Mouse (Mus musculus) intestine, embryonic 16.5 days (tissue): Measurements from ENCODE around the gene Lrrc73. TPM values are rescaled to one million over a fixed set of nuclear protein-coding genes. Genes with fewer than 3 reads are reported as not detected.
A peak's percentile ranks its signal among the peaks of the same experiment; 100 is the strongest.

Source experiments
- ATAC-seq: fragments of 200-750 bp; cut with Nextera tagmentation; 2 replicates; pipeline ENCODE4 v1.8.0; 2017; ENCODE audit warnings: moderate TSS enrichment, moderate library complexity
- H3K27ac ChIP-seq: fragments of 300-500 bp; sonication (generic); 2 replicates; pipeline ENCODE4 v1.5.1; 2014; ENCODE audit warnings: mild to moderate bottlenecking, low read length
- H3K27me3 ChIP-seq: fragments of 300-500 bp; sonication (generic); replicated peaks from 2 replicates; pipeline ENCODE4 v1.6.1; 2014; ENCODE audit warnings: low read length, control low read depth, mixed read lengths; ENCODE audit not compliant: control insufficient read depth, insufficient read depth
- H3K36me3 ChIP-seq: fragments of 300-500 bp; sonication (generic); 2 replicates; pipeline ENCODE4 v1.6.1; 2014; ENCODE audit warnings: low read length, control low read depth; ENCODE audit not compliant: control insufficient read depth, insufficient read depth
- H3K4me1 ChIP-seq: fragments of 300-500 bp; sonication (generic); 2 replicates; pipeline ENCODE4 v1.6.1; 2014; ENCODE audit warnings: low read length, control low read depth, mixed read lengths; ENCODE audit not compliant: control insufficient read depth, insufficient read depth
- H3K4me2 ChIP-seq: fragments of 300-500 bp; sonication (generic); 2 replicates; pipeline ENCODE4 v1.6.1; 2014; ENCODE audit warnings: low read depth, low read length, control low read depth
- H3K4me3 ChIP-seq: fragments of 300-500 bp; sonication (generic); 2 replicates; pipeline ENCODE4 v1.5.1; 2014; ENCODE audit warnings: mild to moderate bottlenecking, low read length
- H3K9ac ChIP-seq: fragments of 300-500 bp; sonication (generic); 2 replicates; pipeline ENCODE4 v1.6.1; 2014; ENCODE audit warnings: low read depth, low read length
- H3K9me3 ChIP-seq: fragments of 300-500 bp; sonication (generic); 2 replicates; pipeline ENCODE4 v1.6.1; 2016; ENCODE audit warnings: low read length, control low read depth; ENCODE audit not compliant: control insufficient read depth
- WGBS: fragments of 180-500 bp; shearing (Covaris S2); extraction: QIAGEN DNeasy Blood & Tissue Kit; methylation state at CpG from one replicate; pipeline ENCODE4 v1.1.7; 2014; 5-methylcytosine and 5-hydroxymethylcytosine counted together
- polyA plus RNA-seq: library from polyadenylated mRNA; unstranded; fragments of >200 nt; fragmentation: Nextera tagmentation; extraction: Ambion mirVana; gene quantifications from 2 replicates; pipeline ENCODE4 v1.2.1, GENCODE M21; 2015

Lrrc73 gene
- polyA plus RNA-seq, 1 experiment from 2014 or later: 0.75 TPM

DNA sequence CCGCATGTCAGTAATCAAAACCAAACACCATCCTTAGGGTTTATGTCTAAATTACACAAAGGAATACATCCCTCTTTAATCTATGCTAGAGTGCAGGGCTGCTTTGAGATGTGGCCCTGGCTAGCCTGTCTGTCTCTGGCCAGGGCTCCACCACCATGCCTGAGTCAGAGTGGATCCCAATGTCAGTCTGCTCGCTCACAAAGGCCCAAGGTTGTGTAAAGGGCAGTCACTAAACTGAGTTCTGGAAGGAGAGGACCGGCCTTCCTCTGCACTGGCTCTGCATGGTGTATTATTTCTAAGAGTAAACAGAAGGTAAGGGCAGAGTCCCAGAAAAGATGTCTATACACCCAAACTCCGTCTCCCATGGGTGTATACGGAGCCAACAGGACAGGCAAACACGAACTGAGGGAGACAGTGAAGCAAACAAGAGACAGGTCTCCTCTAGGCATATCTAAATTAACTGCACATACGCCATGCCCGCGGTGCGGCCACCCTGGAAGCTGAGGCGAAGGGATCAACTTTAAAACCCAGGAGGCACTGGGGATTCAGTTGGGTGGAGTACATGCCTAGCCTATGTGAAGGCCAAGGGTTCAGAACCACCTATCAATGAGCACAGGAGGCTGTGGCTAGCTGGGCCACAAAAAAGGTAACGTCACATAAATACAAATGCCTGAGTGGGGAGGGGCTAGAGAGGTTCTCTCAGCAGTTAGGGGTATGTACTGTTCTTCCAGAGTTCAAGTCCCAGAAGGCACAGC, 24.9 kb downstream of the Lrrc73 start:
- WGBS: 88% methylated on average over 12 of the region's 12 CpGs
- Histone ChIP-seq H3K4me1 (peaks cover 12% of the 10 kb centered on the region), H3K9ac (no peak overlapping the region), H3K4me2 (no peak overlapping the region), H3K27me3 (no peaks in the 10 kb centered on the region), H3K4me3 (no peak overlapping the region), H3K36me3 (peaks cover 2% of the 10 kb centered on the region; the same call in 1 of the 2 replicates), H3K27ac (no peak overlapping the region), H3K9me3 (no peaks in the 10 kb centered on the region)
- ATAC-seq: no peak

DNA sequence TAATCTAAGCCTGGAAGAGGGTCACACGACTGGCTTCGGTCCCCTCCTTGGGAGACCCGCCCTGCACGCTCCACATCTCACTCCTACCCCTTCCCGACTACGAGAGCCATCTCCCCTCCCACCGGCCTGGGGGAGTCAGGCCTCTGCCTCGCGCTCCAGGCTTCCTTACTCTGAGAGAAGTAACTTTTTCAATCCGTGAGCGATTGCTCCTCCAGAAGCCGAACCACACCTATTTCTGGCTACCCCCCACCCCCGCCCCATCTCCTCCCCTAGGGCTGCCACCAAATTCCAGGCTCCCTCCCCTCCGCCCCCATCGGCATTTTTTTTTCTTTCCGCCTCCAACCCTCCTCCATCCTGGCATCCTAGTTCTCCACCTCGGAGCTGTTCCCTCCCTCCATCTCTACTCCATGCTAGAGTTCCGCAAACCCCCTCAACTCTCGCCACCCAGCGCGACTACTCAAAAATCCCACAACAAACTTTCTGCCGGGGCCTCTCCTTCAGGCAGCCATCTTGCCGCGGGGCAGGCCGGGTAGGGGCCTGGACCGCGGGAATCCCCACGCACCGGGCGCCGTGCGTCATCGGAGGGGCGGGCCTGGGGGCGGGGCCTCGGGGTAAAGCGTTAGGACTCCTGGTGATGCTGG, 29.3 kb downstream of the Lrrc73 start, which contains the start of gene Tjap1:
Gene Tjap1 (minus strand): TSS at position 544 of the 641 bp plus-strand sequence.
- Histone ChIP-seq H3K4me2 (peak within 1 kb of the TSS; percentile 78), H3K9me3 (no peaks in the 10 kb centered on the region), H3K9ac (peak within 1 kb of the TSS; percentile 84), H3K36me3 (no peaks in the 10 kb centered on the region; the same call in 1 of the 2 replicates), H3K4me3 (peak within 1 kb of the TSS; percentile 72), H3K4me1 (peaks cover 15% of the 10 kb centered on the region), H3K27ac (peak within 1 kb of the TSS; percentile 80), H3K27me3 (no peaks in the 10 kb centered on the region)
- 1% methylated on average over 37 of the region's 37 CpGs for WGBS
- peak; percentile 97 for ATAC-seq

DNA sequence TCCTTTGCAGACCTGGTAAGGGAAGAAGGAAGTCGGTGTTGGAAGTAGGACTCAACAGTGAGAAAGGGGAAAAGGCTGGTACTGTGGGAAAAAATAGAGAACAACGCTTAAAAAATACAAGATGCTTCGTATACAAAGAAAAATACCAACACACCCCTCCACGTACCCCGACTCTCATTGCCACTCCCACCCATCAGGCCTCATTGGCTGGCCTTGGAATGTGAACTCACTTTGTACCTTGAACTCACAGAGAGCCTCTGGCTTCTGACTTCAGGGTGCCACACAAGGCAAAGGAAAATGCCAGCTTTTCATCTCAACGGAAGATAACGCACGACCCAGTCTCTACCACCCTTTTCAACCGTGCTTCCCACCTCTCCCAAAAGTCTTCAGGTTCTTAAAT, 29.8 kb downstream of the Lrrc73 start:
- Histone ChIP-seq H3K4me3 (peak overlapping the region; percentile 72), H3K27ac (peak overlapping the region; percentile 57), H3K9ac (peak overlapping the region; percentile 45; the same call in 1 of the 2 replicates), H3K36me3 (no peaks in the 10 kb centered on the region; the same call in 1 of the 2 replicates), H3K4me1 (peaks cover 19% of the 10 kb centered on the region), H3K9me3 (no peaks in the 10 kb centered on the region), H3K4me2 (peak overlapping the region; percentile 78), H3K27me3 (no peaks in the 10 kb centered on the region)
- 16% methylated on average over 9 of the region's 9 CpGs for WGBS
- ATAC-seq: peak; percentile 79

- Histone ChIP-seq H3K36me3 (no peaks in the 10 kb centered on the region; the same call in 1 of the 2 replicates), H3K9me3 (no peaks in the 10 kb centered on the region), H3K4me2 (no peak overlapping the region), H3K4me3 (no peak overlapping the region), H3K27me3 (no peaks in the 10 kb centered on the region), H3K9ac (no peak overlapping the region), H3K4me1 (peaks cover 19% of the 10 kb centered on the region), H3K27ac (no peak overlapping the region)
- ATAC-seq: no peak
- 83% methylated on average over 8 of the region's 8 CpGs for WGBS
Measured at GRCm38 (mm10) chr17:46283911-46284310, 30.6 kb downstream of the Lrrc73 start.

- H3K4me3 ChIP-seq: no peak overlapping the region
- WGBS: 51% methylated on average over 7 of the region's 7 CpGs
Measured at GRCm38 (mm10) chr17:46284653-46285052, 31.3 kb downstream of the Lrrc73 start.

GRCm38 (mm10) chr17:46285407-46285806, 32.1 kb downstream of the Lrrc73 start:
- ATAC-seq: no peak
- Histone ChIP-seq H3K36me3 (no peaks in the 10 kb centered on the region), H3K9me3 (no peaks in the 10 kb centered on the region), H3K27me3 (no peaks in the 10 kb centered on the region), H3K4me1 (peaks cover 19% of the 10 kb centered on the region), H3K9ac (no peak overlapping the region), H3K27ac (no peak overlapping the region), H3K4me2 (no peak overlapping the region), H3K4me3 (no peak overlapping the region)
- 47% methylated on average over 6 of the region's 6 CpGs for WGBS

More at GRCm38 (mm10) chr17:46284653-46285052, 31.3 kb downstream of the Lrrc73 start:
- peaks cover 19% of the 10 kb centered on the region for H3K4me1 ChIP-seq
- H3K27ac ChIP-seq: no peak overlapping the region
- H3K27me3 ChIP-seq: no peaks in the 10 kb centered on the region
- H3K9ac ChIP-seq: no peak overlapping the region
- no peak overlapping the region for H3K4me2 ChIP-seq
- ATAC-seq: no peak
- H3K9me3 ChIP-seq: no peaks in the 10 kb centered on the region
- H3K36me3 ChIP-seq: no peaks in the 10 kb centered on the region; the same call in 1 of the 2 replicates

DNA sequence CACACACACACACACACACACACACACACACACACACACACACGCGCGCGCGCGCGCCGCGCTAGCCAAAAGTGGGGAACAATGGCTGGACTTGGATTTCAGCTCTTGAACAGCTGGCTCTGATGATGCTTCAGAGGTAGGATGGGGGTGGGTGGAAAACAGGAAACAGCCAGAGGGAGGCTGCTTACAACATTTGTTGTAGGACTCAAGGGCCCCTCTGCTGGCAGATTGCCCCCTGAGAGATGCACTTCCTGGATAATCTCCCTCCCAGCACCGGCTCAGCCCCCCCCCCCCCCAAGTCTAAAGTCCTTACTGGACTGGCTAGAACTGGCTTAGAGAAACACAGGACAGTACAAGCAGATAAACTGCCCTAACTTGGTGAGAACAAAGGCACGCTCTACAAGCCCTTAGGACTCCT, 34.4 kb downstream of the Lrrc73 start:
- Histone ChIP-seq H3K4me1 (peaks cover 8% of the 10 kb centered on the region; the same call in 1 of the 2 replicates), H3K27ac (peak overlapping the region; percentile 47; the same call in 1 of the 2 replicates), H3K4me3 (no peak overlapping the region), H3K9me3 (no peaks in the 10 kb centered on the region), H3K36me3 (no peaks in the 10 kb centered on the region), H3K27me3 (no peaks in the 10 kb centered on the region; the same call in 1 of the 2 replicates), H3K4me2 (0 out of 2 replicates have a peak overlapping the region, but pooled peaks have one; percentile 18), H3K9ac (no peak overlapping the region; the same call in 1 of the 2 replicates)
- peak; percentile 68 for ATAC-seq
- WGBS: 45% methylated on average over 11 of the region's 11 CpGs

- no peak overlapping the region for H3K4me3 ChIP-seq
- no peaks in the 10 kb centered on the region for H3K9me3 ChIP-seq
- H3K9ac ChIP-seq: no peak overlapping the region
- no peak overlapping the region for H3K27ac ChIP-seq
- no peak overlapping the region for H3K4me2 ChIP-seq
- 38% methylated on average over 6 of the region's 6 CpGs for WGBS
- peaks cover 19% of the 10 kb centered on the region for H3K4me1 ChIP-seq
- H3K27me3 ChIP-seq: peaks cover 46% of the 10 kb centered on the region
- no peak for ATAC-seq
- H3K36me3 ChIP-seq: no peaks in the 10 kb centered on the region
Measured at GRCm38 (mm10) chr17:46296601-46297000, 43.3 kb downstream of the Lrrc73 start.

- H3K9ac ChIP-seq: peak overlapping the region; percentile 71; the same call in 1 of the 2 replicates
Measured at GRCm38 (mm10) chr17:46297028-46297363, 43.7 kb downstream of the Lrrc73 start.

More at GRCm38 (mm10) chr17:46297028-46297363, 43.7 kb downstream of the Lrrc73 start:
- no peaks in the 10 kb centered on the region for H3K9me3 ChIP-seq
- H3K4me1 ChIP-seq: peaks cover 19% of the 10 kb centered on the region
- no peaks in the 10 kb centered on the region for H3K36me3 ChIP-seq
- ATAC-seq: no peak
- 12% methylated on average over 6 of the region's 6 CpGs for WGBS
- H3K27me3 ChIP-seq: peaks cover 46% of the 10 kb centered on the region
- peak overlapping the region; percentile 100 for H3K4me2 ChIP-seq
- H3K4me3 ChIP-seq: peak overlapping the region; percentile 67
- H3K27ac ChIP-seq: no peak overlapping the region
